Mouse (Mus musculus): ENCODE results near the gene Arhgap5. TPM values are rescaled to one million over a fixed set of nuclear protein-coding genes. Genes with fewer than 3 reads are reported as not detected.

The Arhgap5 gene
- polyA plus RNA-seq, 1 experiment = 110 TPM

DNA sequence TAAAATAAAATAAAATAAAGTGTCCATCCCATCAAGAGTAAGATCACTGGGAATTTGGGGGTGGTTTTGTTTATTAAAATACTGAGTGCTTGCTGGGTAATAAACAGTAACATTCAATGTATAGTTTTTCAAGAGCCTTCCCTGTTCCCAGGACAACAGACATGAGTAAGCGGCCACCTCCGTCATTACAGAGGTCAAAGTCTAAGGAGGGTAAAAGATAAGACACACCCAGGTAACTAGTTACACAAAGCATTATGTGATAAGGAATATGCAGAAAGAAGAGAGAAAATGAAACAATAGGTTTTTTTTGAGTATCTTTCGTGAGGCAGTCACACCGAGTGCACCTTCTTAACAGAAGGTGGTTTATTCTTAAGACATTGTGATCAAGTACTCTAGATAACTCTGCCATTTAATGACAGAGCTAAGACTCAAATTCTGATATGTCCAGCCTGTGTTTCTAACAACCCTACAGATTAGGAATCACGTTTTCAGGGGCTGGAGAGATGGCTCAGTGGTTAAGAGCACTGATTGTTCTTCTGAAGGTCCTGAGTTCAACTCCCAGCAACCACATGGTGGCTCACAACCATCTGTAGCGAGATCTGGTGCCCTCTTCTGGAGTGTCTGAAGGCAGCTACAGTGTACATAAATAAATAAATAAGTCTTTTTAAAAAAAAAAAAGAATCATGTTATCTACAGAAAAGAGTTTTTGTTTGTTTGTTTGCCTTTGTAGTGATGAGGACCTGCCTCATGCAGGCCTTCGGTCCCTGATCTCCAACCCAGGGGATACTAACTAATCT is 91.8 kb downstream of the Arhgap5 start:
- Histone ChIP-seq H3K9me3 (replicated peaks; ENCODE audit: control insufficient read depth, insufficient read depth, low read length, poor library complexity, severe bottlenecking) (peaks cover 23% of the 10 kb centered on the region), H3K36me3 (ENCODE audit: control insufficient read depth, insufficient read depth, low read length, poor library complexity, severe bottlenecking) (no peaks in the 10 kb centered on the region), H3K9ac (ENCODE audit: low read depth, poor library complexity, severe bottlenecking) (no peak overlapping the region), H3K4me1 (ENCODE audit: control insufficient read depth, insufficient read depth, low read length) (no peaks in the 10 kb centered on the region), H3K27me3 (ENCODE audit: control insufficient read depth, insufficient read depth, low read length, poor library complexity, severe bottlenecking) (no peaks in the 10 kb centered on the region), H3K27ac (ENCODE audit: insufficient read depth, low read length) (no peak overlapping the region), H3K4me3 (ENCODE audit: low read depth, low read length) (no peak overlapping the region)
- no peak for TF ChIP-seq EP300 (IDR thresholded peaks at IDR 0.05; ENCODE audit: insufficient read depth, low read depth, low read length)
- no peak for TF ChIP-seq POLR2A (IDR thresholded peaks at IDR 0.05; ENCODE audit: insufficient read depth, low read length)
- TF ChIP-seq CTCF (IDR thresholded peaks at IDR 0.05; ENCODE audit: low read depth, low read length) = no peak

DNA sequence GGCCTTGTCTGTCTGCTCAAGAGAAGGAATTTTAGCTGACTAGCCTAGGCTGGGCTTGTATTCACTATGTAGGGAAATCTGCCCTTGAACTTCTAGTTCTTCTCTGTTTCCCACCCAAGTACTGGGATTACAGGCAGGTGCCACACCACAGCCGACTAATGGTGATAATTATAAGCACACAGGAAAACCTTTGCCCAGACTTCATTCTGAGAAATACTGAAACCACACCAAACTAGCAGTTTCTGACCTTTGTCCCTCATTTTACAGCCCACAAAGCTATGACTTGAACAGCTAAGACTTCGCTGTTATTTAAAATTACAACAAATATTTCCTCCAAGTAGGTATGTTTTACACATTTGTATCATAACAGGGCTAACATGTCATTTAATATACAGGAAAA is 98.7 kb downstream of the Arhgap5 start:
- 0 out of 2 replicates have a peak overlapping the region, but pooled peaks have one; percentile 4 for H3K27ac ChIP-seq (ENCODE audit: insufficient read depth, low read length)
- H3K36me3 ChIP-seq (ENCODE audit: control insufficient read depth, insufficient read depth, low read length, poor library complexity, severe bottlenecking) = no peaks in the 10 kb centered on the region
- no peak overlapping the region for H3K9ac ChIP-seq (ENCODE audit: low read depth, poor library complexity, severe bottlenecking)
- H3K27me3 ChIP-seq (ENCODE audit: control insufficient read depth, insufficient read depth, low read length, poor library complexity, severe bottlenecking) = no peaks in the 10 kb centered on the region
- peak overlapping the region; percentile 98; the same call in 1 of the 2 replicates for H3K4me3 ChIP-seq (ENCODE audit: low read depth, low read length)
- H3K9me3 ChIP-seq (replicated peaks; ENCODE audit: control insufficient read depth, insufficient read depth, low read length, poor library complexity, severe bottlenecking) = peaks cover 19% of the 10 kb centered on the region
- peaks cover 2% of the 10 kb centered on the region for H3K4me1 ChIP-seq (ENCODE audit: control insufficient read depth, insufficient read depth, low read length)
- TF ChIP-seq EP300 (IDR thresholded peaks at IDR 0.05; ENCODE audit: insufficient read depth, low read depth, low read length) = no peak
- TF ChIP-seq POLR2A (IDR thresholded peaks at IDR 0.05; ENCODE audit: insufficient read depth, low read length) = no peak

GRCm38 (mm10) chr12:52602883-52603694 is 99.3 kb downstream of the Arhgap5 start:
- Histone ChIP-seq H3K27me3 (ENCODE audit: control insufficient read depth, insufficient read depth, low read length, poor library complexity, severe bottlenecking) (no peaks in the 10 kb centered on the region), H3K9ac (ENCODE audit: low read depth, poor library complexity, severe bottlenecking) (peak overlapping the region; percentile 95), H3K9me3 (replicated peaks; ENCODE audit: control insufficient read depth, insufficient read depth, low read length, poor library complexity, severe bottlenecking) (peaks cover 15% of the 10 kb centered on the region), H3K36me3 (ENCODE audit: control insufficient read depth, insufficient read depth, low read length, poor library complexity, severe bottlenecking) (no peaks in the 10 kb centered on the region), H3K27ac (ENCODE audit: insufficient read depth, low read length) (peak overlapping the region; percentile 69), H3K4me1 (ENCODE audit: control insufficient read depth, insufficient read depth, low read length) (peaks cover 2% of the 10 kb centered on the region), H3K4me3 (ENCODE audit: low read depth, low read length) (peak overlapping the region; percentile 98)
- TF ChIP-seq EP300 (IDR thresholded peaks at IDR 0.05; ENCODE audit: insufficient read depth, low read depth, low read length) (peak; percentile 56; the same call in 1 of the 2 replicates), CTCF (IDR thresholded peaks at IDR 0.05; ENCODE audit: low read depth, low read length) (no peak), POLR2A (IDR thresholded peaks at IDR 0.05; ENCODE audit: insufficient read depth, low read length) (no peak)

- TF ChIP-seq EP300 (IDR thresholded peaks at IDR 0.05; ENCODE audit: insufficient read depth, low read depth, low read length) = no peak
- TF ChIP-seq CTCF (IDR thresholded peaks at IDR 0.05; ENCODE audit: low read depth, low read length) = no peak
- TF ChIP-seq POLR2A (IDR thresholded peaks at IDR 0.05; ENCODE audit: insufficient read depth, low read length) = no peak
- Histone ChIP-seq H3K27me3 (ENCODE audit: control insufficient read depth, insufficient read depth, low read length, poor library complexity, severe bottlenecking) (no peaks in the 10 kb centered on the region), H3K9me3 (replicated peaks; ENCODE audit: control insufficient read depth, insufficient read depth, low read length, poor library complexity, severe bottlenecking) (peaks cover 8% of the 10 kb centered on the region), H3K9ac (ENCODE audit: low read depth, poor library complexity, severe bottlenecking) (peak overlapping the region; percentile 95), H3K4me1 (ENCODE audit: control insufficient read depth, insufficient read depth, low read length) (peaks cover 2% of the 10 kb centered on the region), H3K27ac (ENCODE audit: insufficient read depth, low read length) (peak overlapping the region; percentile 70), H3K4me3 (ENCODE audit: low read depth, low read length) (peak overlapping the region; percentile 98), H3K36me3 (ENCODE audit: control insufficient read depth, insufficient read depth, low read length, poor library complexity, severe bottlenecking) (no peaks in the 10 kb centered on the region)
These were observed 100.0 kb downstream of the Arhgap5 start for GRCm38 (mm10) chr12:52603695-52604255.

DNA sequence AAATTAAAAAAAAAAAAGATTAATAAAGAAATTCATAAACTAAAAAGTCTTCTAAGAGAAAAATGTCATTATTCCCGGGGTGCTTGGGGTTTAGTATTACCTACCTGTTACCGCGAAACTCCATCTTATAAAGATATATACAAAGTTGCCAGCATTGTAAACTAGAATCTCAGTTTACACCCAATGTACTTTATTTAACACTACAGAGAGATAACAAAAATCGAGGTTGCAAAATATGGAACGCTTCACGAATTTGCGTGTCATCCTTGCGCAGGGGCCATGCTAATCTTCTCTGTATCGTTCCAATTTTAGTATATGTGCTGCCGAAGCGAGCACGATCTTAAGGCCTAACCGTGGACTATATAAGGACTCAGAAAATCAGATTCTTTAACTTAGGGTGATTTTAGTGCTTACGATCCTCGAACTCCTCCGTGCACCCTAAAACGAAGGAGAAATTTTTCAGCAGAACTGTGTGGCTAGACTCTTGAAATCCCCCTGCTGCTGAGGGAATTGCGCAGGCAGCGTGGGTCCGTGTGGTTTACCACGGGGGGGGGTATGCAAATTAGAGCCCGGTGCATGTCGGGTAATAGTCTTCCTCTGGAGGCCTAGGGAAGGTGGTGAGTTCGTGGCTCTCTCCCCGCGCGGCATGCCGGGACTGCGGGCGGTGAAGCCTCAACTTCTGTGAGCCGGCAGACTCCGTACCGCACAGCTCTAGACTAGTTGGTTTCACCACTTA is 100.7 kb downstream of the Arhgap5 start:
- Histone ChIP-seq H3K4me3 (ENCODE audit: low read depth, low read length) (peak overlapping the region; percentile 98), H3K27ac (ENCODE audit: insufficient read depth, low read length) (no peak overlapping the region), H3K36me3 (ENCODE audit: control insufficient read depth, insufficient read depth, low read length, poor library complexity, severe bottlenecking) (no peaks in the 10 kb centered on the region), H3K27me3 (ENCODE audit: control insufficient read depth, insufficient read depth, low read length, poor library complexity, severe bottlenecking) (no peaks in the 10 kb centered on the region), H3K9ac (ENCODE audit: low read depth, poor library complexity, severe bottlenecking) (peak overlapping the region; percentile 95), H3K9me3 (replicated peaks; ENCODE audit: control insufficient read depth, insufficient read depth, low read length, poor library complexity, severe bottlenecking) (peaks cover 1% of the 10 kb centered on the region; the same call in 1 of the 2 replicates), H3K4me1 (ENCODE audit: control insufficient read depth, insufficient read depth, low read length) (peaks cover 2% of the 10 kb centered on the region)
- TF ChIP-seq CTCF (IDR thresholded peaks at IDR 0.05; ENCODE audit: low read depth, low read length) = no peak
- TF ChIP-seq EP300 (IDR thresholded peaks at IDR 0.05; ENCODE audit: insufficient read depth, low read depth, low read length) = no peak
- TF ChIP-seq POLR2A (IDR thresholded peaks at IDR 0.05; ENCODE audit: insufficient read depth, low read length) = no peak
